Mouse (Mus musculus) liver, postnatal 0 days (tissue): ENCODE measurements at regions not wholly inside any gene's neighbourhood (a gene's known extent, or its start where the extent isn't known, plus 50 kb on each side); places are given as distances from the start of the nearest gene placed in this dataset.

Experiments
- ATAC-seq: fragments of 200-750 bp; cut with Nextera tagmentation; 2 replicates; pipeline ENCODE4 v1.8.0; 2017; ENCODE audit warnings: mild to moderate bottlenecking, moderate library complexity
- DNase-seq: peaks from one replicate; pipeline ENCODE4 v3.0.0-alpha.2; 2016
- H3K27ac ChIP-seq: fragments of 300-500 bp; sonication (generic); 2 replicates; pipeline ENCODE4 v1.5.1; 2014; ENCODE audit warnings: antibody characterized with exemption, moderate library complexity, mild to moderate bottlenecking, low read depth
- H3K27me3 ChIP-seq: fragments of 300-500 bp; sonication (generic); 2 replicates; pipeline ENCODE4 v1.6.1; 2014; ENCODE audit warnings: low read length, control low read depth, mixed read lengths; ENCODE audit not compliant: insufficient read depth
- H3K36me3 ChIP-seq: fragments of 300-500 bp; sonication (generic); replicated peaks from 2 replicates; pipeline ENCODE4 v1.6.1; 2014; ENCODE audit warnings: mild to moderate bottlenecking, control low read depth, low read length, moderate library complexity, mixed read lengths; ENCODE audit not compliant: insufficient read depth
- H3K4me1 ChIP-seq: fragments of 300-500 bp; sonication (generic); 2 replicates; pipeline ENCODE4 v1.6.1; 2014; ENCODE audit warnings: antibody characterized with exemption, mild to moderate bottlenecking, control low read depth; ENCODE audit not compliant: insufficient read depth
- H3K4me2 ChIP-seq: fragments of 300-500 bp; sonication (generic); 2 replicates; pipeline ENCODE4 v1.6.1; 2014; ENCODE audit warnings: low read depth, mild to moderate bottlenecking, low read length, moderate library complexity, mixed read lengths
- H3K4me3 ChIP-seq: fragments of 300-500 bp; sonication (generic); 2 replicates; pipeline ENCODE4 v1.5.1; 2014; ENCODE audit warnings: low read depth, low read length
- H3K9ac ChIP-seq: fragments of 300-500 bp; sonication (generic); replicated peaks from 2 replicates; pipeline ENCODE4 v1.6.1; 2014; ENCODE audit warnings: mild to moderate bottlenecking, moderate library complexity
- H3K9me3 ChIP-seq: fragments of 300-500 bp; sonication (generic); 2 replicates; pipeline ENCODE4 v1.6.1; 2016; ENCODE audit warnings: mild to moderate bottlenecking, control low read depth, low read length, mixed read lengths
- CTCF ChIP-seq: sonication (generic); IDR thresholded peaks from 2 replicates; pipeline ENCODE4 v1.5.1; 2016; ENCODE audit warnings: antibody characterized with exemption, low read depth
- EP300 ChIP-seq: IDR thresholded peaks from 2 replicates; pipeline ENCODE4 v1.6.1; 2016; ENCODE audit warnings: antibody characterized with exemption, low read depth, mild to moderate bottlenecking
- WGBS: fragments of 180-500 bp; shearing (Covaris S2); extraction: QIAGEN DNeasy Blood & Tissue Kit; methylation state at CpG from one replicate; pipeline ENCODE4 v1.1.7; 2014; ENCODE audit not compliant: insufficient replicate concordance; 5-methylcytosine and 5-hydroxymethylcytosine counted together

- H3K36me3 ChIP-seq: no peaks in the 10 kb centered on the region
- TF ChIP-seq EP300 (no peak), CTCF (no peak)
- no peak overlapping the region for H3K4me2 ChIP-seq
- WGBS: 62% methylated on average over 3 of the region's 3 CpGs
- H3K9ac ChIP-seq: no peak overlapping the region
- ATAC-seq (no peak), DNase-seq (no peak)
- H3K27me3 ChIP-seq: no peaks in the 10 kb centered on the region
- H3K4me1 ChIP-seq: no peaks in the 10 kb centered on the region
- no peak overlapping the region for H3K27ac ChIP-seq
- H3K9me3 ChIP-seq: no peaks in the 10 kb centered on the region
- H3K4me3 ChIP-seq: no peak overlapping the region
Measured at GRCm38 (mm10) chr9:5753785-5754184, 408.6 kb downstream of the Casp12 start.

DNA sequence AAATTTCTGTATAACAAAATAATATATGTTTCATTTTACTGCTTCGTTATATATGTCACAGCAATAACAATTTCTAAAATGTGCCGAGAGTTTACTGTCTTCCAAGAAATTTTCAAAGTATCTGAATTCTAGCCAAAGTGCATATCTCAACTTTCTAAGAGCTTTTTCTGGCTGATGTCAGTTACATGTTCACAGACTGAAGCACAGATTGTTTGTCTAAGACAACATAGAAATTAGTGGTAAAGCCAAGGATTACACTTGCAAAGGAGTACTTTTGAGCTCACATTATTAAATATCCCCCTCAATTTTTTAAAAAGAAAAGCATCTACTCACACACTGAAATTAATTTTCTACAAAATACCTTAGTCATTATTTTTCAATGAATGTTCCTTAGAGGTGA, 407.2 kb upstream of the Pdgfd start:
- ATAC-seq (no peak), DNase-seq (no peak)
- Histone ChIP-seq H3K9ac (no peak overlapping the region), H3K27ac (no peak overlapping the region), H3K9me3 (no peaks in the 10 kb centered on the region), H3K27me3 (no peaks in the 10 kb centered on the region), H3K4me3 (no peak overlapping the region), H3K4me2 (no peak overlapping the region), H3K4me1 (no peaks in the 10 kb centered on the region), H3K36me3 (no peaks in the 10 kb centered on the region)
- 74% methylated on average over 2 of the region's 2 CpGs for WGBS
- TF ChIP-seq CTCF: no peak
- TF ChIP-seq EP300: no peak

DNA sequence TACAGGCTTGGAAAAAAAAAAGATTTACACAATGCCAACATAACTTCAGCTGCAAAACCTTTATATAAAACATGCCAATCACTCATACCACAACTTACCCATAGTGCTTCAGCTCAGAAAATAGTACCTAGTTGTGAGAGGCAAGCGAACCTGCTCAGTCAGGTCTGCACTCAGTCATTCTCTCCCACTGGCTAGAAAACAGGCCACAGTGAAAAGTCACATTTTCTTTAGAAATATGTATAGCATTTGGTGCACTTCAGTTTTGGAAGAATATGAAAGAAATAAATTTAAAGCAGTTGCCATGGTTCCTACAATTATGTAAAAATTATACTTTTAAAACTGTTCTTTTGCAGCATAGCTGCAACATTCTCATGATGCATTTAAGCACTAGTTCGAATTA, 398.5 kb upstream of the Pdgfd start:
- Histone ChIP-seq H3K27ac (no peak overlapping the region), H3K36me3 (no peaks in the 10 kb centered on the region), H3K9me3 (no peaks in the 10 kb centered on the region), H3K4me3 (no peak overlapping the region), H3K9ac (no peak overlapping the region), H3K4me1 (no peaks in the 10 kb centered on the region), H3K27me3 (no peaks in the 10 kb centered on the region), H3K4me2 (no peak overlapping the region)
- no peak for ATAC-seq
- TF ChIP-seq CTCF (no peak), EP300 (no peak)
- DNase-seq: no peak
- WGBS: 74% methylated on average over 2 of the region's 2 CpGs

DNA sequence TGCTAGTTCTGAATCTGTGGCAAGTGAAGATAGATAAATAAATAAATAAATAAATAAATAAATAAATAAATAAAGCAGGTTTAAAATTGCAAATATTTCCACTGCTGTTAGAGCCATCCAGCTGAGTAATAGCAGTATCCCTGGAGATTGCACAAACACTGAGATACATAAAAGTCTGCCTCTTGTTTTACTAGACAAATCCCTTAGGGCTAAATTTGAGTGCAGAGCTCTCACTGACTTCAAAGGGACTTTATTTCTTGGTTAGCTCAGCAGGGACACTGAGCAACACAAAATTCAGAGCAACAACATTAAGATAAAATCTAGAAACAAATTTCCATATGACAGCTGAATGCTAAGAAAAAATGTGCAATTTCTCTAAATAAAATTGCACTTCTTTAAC, 397.2 kb upstream of the Pdgfd start:
- no peak for TF ChIP-seq EP300
- no peak for TF ChIP-seq CTCF
- Histone ChIP-seq H3K9me3 (no peaks in the 10 kb centered on the region), H3K27ac (no peak overlapping the region), H3K36me3 (no peaks in the 10 kb centered on the region), H3K9ac (no peak overlapping the region), H3K27me3 (no peaks in the 10 kb centered on the region), H3K4me1 (no peaks in the 10 kb centered on the region), H3K4me3 (no peak overlapping the region), H3K4me2 (no peak overlapping the region)
- ATAC-seq (no peak), DNase-seq (no peak)
